Mouse (Mus musculus): Measurements from ENCODE around the gene Topors.

GRCm38 (mm10) chr4:40253766-40254165 lies 15.9 kb downstream of the Topors start:
- TF ChIP-seq POLR2A (IDR thresholded peaks at IDR 0.05; ENCODE audit: borderline replicate concordance, control insufficient read depth, low read depth, low read length), result no peak
- TF ChIP-seq CTCF (IDR thresholded peaks at IDR 0.05; ENCODE audit: control insufficient read depth, insufficient read depth, low read length), result no peak
